Mouse (Mus musculus) small intestine, adult 2 months (tissue): Measurements from ENCODE around the gene Cad.

ENCODE experiments used
- CTCF ChIP-seq: fragments of 200-500 bp; IDR thresholded peaks from 2 replicates; pipeline ENCODE4 v1.5.1; 2012; ENCODE audit warnings: low read depth, mild to moderate bottlenecking, control low read depth, inconsistent platforms, low read length, moderate library complexity, mixed read lengths; ENCODE audit not compliant: insufficient replicate concordance, insufficient read length; ENCODE audit errors: extremely low read depth
- POLR2A ChIP-seq: fragments of 200-500 bp; IDR thresholded peaks from 2 replicates; pipeline ENCODE4 v1.6.1; 2012; ENCODE audit warnings: low read depth, mild to moderate bottlenecking, control low read depth, inconsistent platforms, low read length, moderate library complexity

DNA sequence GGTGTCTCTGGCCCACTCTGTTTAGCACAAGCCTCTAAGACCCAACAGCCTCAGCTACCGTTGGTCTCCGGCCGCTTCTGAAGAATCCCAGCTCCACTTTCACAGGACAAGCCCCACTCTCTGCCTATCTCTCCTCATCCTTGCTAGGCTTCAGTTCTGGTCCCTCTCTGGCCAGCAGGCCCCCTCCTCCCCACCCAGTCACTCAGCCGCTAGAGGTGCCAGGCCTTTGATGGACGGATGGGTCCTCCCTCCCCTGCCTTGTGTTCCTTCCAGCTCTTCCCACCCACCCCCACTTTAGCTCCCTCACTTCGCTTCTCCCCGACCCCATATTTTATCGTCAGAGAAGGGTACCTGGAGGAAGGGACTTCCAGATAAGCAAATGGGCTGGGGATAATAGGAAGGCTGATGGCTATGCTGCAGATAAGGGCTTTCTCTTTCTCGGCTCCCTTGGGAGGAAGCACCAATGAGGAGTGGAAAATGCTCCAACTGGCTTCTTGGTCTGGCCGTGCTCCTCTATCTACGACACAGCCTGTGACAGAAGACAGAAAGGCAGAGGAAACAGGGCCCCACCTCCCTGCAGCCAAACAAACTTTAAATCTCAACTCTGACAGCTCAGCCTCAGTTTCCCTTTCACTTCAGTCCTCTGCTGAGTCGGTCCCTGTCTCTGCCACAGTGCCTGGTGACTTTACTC is 28.5 kb downstream of the Cad start:
- TF ChIP-seq CTCF (no peak), POLR2A (no peak)
